Mouse (Mus musculus): ENCODE results near the gene Ttc14. TPM values are rescaled to one million over a fixed set of nuclear protein-coding genes. Genes with fewer than 3 reads are reported as not detected.

The Ttc14 gene
- 13.6 and 17.9 TPM in 2 replicates for polyA plus RNA-seq (2012; ENCODE audit: insufficient read depth, insufficient read length, missing spikeins)

DNA sequence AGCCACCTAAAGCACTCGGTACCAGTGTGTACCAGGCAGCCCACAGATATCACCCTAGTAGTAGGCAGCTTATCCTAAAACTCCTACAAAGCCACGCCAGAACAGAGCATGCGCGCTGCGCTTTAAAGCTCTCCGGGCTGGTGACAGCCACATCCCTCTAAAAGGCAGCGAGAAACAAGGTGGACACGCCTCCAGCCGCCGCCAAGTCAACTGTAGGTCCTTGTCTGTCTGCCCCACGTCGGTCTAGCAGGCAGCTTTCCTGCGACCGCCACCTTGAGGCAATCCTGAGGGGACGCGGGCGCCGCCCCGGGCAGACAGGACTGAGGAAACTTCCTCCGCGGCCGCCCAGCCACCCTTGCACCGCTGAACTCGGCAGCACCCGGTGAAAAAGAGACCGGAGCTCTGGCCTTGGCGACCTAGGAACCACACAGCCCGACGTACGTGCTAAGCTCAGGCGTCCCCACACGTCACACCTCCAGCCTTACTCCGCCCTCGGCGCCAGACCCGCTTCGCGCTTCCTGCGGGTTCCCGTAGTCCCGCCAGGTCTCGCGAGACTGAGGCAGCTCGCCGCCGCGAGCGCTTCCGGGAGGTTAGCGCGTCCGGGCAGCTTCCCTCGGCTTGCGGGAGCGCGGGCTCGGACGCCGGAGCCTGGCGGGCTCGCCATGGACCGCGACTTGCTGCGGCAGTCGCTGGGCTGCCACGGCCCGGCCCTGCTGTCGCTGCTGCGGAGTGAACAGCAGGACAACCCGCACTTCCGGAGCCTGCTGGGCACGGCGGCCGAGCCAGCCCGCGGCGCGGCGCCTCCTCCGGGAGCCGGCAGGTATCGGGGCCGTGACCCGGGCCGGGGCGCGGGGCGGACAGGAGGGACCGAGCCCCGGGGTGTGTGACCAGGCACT, at the start of gene Ttc14:
Ttc14 (plus strand) TSS at position 216 of the 896 bp plus-strand sequence.
- peak within 1 kb of the TSS; percentile 93 for H3K27ac ChIP-seq (replicated peaks; ENCODE audit: low read depth, low read length)
- H3K4me1 ChIP-seq (ENCODE audit: control insufficient read depth, insufficient read depth, insufficient read length, low read length) = peaks cover 3% of the 10 kb centered on the region; the same call in 1 of the 2 replicates
- peak within 1 kb of the TSS; percentile 82 for H3K4me3 ChIP-seq (ENCODE audit: insufficient read depth, low read depth, low read length)

DNA sequence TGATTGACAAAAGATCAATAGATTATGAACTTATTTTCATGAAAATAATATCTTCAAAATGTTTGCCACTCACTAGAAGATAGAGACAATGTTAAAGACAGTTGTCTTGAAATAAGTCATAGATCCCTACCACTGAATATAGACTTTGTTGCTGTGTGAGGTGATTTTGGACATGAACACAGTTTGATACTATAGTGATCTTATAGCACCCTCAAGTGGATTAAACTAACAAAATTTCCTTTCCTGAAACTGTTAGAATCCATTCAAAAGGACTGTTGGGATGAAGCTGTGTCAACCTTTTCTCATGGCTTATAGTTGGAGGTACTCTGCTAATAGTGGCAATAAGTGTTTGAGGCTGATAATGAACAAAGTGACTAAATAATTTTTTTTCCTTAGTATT, 8.7 kb upstream of the Ttc14 start:
- Histone ChIP-seq H3K27ac (replicated peaks; ENCODE audit: low read depth, low read length) (no peak overlapping the region), H3K4me3 (ENCODE audit: insufficient read depth, low read depth, low read length) (no peak overlapping the region)

DNA sequence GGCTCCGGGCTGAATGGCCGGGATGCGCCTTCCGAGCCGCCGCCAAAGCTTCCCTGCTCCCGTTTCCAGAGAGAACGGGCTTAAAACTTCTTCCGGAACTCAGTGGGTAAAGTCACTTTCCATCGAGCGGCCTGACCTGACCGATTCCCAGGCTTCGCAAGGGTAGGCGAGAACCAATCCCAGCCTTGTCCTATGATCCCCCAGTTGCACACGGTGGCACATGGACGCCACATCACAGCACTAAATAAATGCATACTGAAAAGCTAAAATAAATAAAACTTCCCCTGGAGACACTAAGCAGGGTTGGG, 835 bp downstream of the Ttc14 start:
- H3K27ac ChIP-seq (replicated peaks; ENCODE audit: low read depth, low read length) = peak overlapping the region; percentile 79
- peaks cover 3% of the 10 kb centered on the region; the same call in 1 of the 2 replicates for H3K4me1 ChIP-seq (ENCODE audit: control insufficient read depth, insufficient read depth, insufficient read length, low read length)
- H3K4me3 ChIP-seq (ENCODE audit: insufficient read depth, low read depth, low read length) = peak overlapping the region; percentile 82

More for the DNA sequence above, 8.7 kb upstream of the Ttc14 start:
- no peaks in the 10 kb centered on the region for H3K4me1 ChIP-seq (ENCODE audit: control insufficient read depth, insufficient read depth, insufficient read length, low read length)

DNA sequence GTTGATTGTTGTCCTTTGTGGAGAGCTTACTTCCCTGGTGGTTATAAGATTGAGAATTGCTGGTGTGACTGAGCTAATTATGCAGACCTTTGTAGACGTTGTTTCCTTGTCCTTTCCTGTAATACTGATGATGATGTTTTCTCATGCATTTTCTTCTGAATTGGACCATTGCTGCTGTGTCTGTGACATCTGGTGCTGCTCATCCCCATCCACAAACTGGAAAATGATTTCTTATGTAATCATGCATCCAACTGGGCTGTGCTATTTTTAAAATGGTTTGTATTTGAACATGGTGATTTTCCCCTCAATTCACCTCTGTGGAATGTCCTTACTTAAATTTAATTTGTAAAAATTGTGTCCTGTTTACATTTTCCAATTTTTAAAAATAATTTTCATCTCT, 7.5 kb downstream of the Ttc14 start:
- Histone ChIP-seq H3K4me1 (ENCODE audit: control insufficient read depth, insufficient read depth, insufficient read length, low read length) (no peaks in the 10 kb centered on the region), H3K4me3 (ENCODE audit: insufficient read depth, low read depth, low read length) (no peak overlapping the region), H3K27ac (replicated peaks; ENCODE audit: low read depth, low read length) (no peak overlapping the region)

DNA sequence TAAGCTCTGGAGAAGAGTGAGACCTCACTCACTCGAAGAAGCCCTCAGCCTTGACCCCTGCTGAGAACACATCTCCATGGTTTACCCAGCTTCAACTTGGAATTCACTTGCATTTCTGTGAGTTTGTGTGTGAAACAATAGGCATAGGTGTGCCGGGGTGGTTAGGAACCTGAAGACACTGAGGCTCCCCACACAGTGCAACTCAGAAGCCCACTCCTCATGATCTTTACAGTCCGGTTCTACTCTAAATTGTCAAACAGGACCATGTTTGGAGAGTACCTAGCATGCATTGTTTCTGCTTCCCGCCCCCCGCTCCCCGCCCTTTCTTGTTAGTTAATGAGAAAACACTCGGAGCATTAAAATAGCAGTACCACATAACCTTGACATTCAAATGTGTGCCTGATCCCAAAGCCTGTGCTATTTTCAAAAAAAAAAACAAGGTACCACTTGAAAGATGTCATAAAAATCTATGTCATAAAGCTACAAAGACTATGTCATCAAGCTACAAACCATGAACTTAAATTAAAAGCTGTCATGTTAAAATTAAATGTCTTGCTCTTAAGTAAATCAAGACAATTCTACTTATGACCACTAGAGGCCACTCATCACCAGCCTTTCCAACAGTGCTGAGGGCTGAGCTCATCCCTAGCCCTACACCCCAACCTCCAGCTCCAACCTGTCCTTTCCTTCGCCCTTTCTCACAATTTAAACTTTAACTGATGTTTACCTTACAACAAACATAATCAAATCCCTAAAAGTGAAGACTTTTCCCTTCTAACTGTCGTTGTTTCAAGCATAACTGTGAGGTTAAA, 24.7 kb downstream of the Ttc14 start:
- Histone ChIP-seq H3K4me3 (ENCODE audit: insufficient read depth, low read depth, low read length) (no peak overlapping the region), H3K4me1 (ENCODE audit: control insufficient read depth, insufficient read depth, insufficient read length, low read length) (no peaks in the 10 kb centered on the region), H3K27ac (replicated peaks; ENCODE audit: low read depth, low read length) (no peak overlapping the region)

DNA sequence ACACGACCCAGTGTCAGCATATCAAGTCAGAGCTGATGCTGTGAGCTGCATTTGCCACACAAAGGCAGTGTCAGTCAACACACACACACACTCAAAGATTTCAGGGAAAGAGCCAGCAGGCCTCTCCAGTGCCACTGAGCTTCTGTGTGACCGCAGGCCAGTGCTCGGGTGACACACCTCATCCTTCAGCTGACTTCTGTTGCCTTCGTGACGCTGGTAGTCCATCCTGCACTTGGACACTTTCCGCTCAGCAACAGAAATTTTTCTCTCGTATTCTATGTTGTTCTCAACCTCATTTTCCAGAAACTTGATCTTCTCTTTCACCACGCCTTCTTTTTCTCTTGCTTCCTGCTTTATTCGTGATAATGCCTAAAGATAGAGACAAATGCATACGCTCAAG, 32.7 kb downstream of the Ttc14 start:
- Histone ChIP-seq H3K4me1 (ENCODE audit: control insufficient read depth, insufficient read depth, insufficient read length, low read length) (no peaks in the 10 kb centered on the region), H3K4me3 (ENCODE audit: insufficient read depth, low read depth, low read length) (no peak overlapping the region), H3K27ac (replicated peaks; ENCODE audit: low read depth, low read length) (no peak overlapping the region)

DNA sequence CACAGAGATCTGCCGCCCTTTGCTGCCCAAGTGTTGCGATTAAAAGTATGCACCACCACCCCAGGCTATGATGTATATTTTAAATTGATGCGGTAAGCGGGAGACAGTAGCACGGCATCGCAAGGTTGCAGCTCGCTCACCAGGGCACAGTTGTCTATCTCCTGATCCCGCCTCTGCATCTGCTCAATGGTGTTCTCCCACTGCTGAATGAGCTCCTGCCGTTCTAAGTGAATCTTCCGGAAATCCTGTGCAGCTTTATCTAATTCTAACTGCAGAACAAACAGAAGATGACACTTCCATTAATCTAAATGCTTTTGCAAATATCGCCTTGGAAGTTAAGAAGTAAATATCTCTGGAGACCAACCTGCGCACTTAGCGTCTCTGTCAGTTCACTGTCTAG, 36.9 kb downstream of the Ttc14 start:
- no peaks in the 10 kb centered on the region for H3K4me1 ChIP-seq (ENCODE audit: control insufficient read depth, insufficient read depth, insufficient read length, low read length)
- no peak overlapping the region for H3K4me3 ChIP-seq (ENCODE audit: insufficient read depth, low read depth, low read length)
- no peak overlapping the region for H3K27ac ChIP-seq (replicated peaks; ENCODE audit: low read depth, low read length)

DNA sequence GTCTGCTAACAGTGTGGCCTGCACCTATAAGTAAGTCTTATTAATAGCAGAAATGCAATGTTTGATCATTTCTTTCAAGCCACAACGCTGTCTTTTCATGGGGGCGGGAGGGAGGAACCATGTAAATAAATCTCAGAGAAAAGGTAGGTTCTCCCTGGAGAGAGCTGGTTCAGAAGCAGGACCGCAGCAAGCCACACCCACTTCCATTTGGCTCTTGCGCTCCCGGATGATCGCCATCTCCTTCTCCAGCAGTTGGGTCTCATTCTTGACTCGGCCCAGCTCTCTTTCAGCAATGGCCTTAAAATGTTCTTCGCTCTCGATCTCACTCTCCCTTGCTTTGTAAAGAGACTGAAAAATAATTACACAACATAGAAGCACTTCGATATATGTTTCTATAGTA, 39.2 kb downstream of the Ttc14 start:
- H3K4me1 ChIP-seq (ENCODE audit: control insufficient read depth, insufficient read depth, insufficient read length, low read length) = peaks cover 3% of the 10 kb centered on the region; the same call in 1 of the 2 replicates
- peak overlapping the region; percentile 23 for H3K4me3 ChIP-seq (ENCODE audit: insufficient read depth, low read depth, low read length)
- no peak overlapping the region for H3K27ac ChIP-seq (replicated peaks; ENCODE audit: low read depth, low read length)

DNA sequence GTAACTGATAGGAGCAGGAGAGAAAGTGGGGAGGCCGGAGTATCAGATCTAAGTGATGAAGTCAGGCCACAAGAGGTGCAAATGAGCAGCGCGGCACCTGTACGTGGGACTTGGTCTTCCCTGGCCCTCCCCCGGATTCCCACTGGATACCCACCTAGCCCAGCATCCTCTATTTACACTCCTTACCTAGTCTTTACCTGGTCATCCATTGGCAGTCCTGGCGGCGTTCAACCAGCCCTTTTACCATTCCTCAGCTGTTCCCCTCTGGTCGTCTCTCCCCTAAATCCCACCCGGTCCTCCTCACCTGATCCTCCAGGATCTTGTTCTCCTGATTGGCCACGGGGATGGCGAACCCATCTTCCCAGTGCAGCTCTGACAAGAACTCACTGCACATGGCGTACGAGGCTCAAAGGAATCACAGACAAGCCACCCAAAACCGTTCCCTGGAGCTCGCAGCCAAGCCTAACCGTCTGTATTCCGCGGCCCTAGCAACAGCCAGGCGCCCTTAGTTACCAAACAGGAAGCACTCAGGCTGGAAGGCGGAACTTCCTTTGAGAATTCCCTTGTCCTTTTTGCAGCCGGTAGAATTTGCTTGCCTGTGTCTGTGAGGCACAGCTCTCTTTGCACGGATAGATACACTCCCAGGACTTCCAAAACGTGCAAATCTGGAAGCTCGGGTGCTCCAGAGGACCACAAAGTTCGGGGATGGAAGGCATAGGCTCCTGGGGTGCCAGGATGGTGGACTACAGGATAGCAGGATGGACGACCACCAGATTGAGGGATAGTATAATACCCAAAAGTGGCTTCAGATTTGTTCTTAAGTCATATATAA, 44.4 kb downstream of the Ttc14 start, which contains the start of gene Ccdc39:
Ccdc39 (minus strand) TSS at position 510 of the 832 bp plus-strand sequence.
- peak within 1 kb of the TSS; percentile 61 for H3K4me3 ChIP-seq (ENCODE audit: insufficient read depth, low read depth, low read length)
- no peak within 1 kb of the TSS for H3K27ac ChIP-seq (replicated peaks; ENCODE audit: low read depth, low read length)

DNA sequence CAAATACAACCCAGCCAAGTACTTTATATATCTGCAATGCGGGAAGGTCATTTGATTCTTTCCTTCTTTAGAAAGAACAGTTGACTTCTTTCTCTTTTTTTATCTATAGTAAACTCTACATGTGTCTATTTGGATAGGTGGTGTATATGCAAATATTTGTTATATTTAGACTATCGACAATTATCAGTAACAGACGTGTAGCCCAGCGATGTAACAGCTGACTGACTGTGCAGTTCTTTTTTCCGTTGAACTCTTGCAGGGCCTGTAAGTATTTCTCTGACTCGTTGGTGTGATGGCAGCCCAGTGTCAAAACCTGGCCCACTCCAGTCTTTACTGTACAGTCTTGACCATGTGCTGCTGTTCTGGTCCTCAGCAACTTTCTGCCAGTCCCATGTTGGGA, 47.0 kb downstream of the Ttc14 start:
- peaks cover 5% of the 10 kb centered on the region; the same call in 1 of the 2 replicates for H3K4me1 ChIP-seq (ENCODE audit: control insufficient read depth, insufficient read depth, insufficient read length, low read length)
- no peak overlapping the region for H3K4me3 ChIP-seq (ENCODE audit: insufficient read depth, low read depth, low read length)
- H3K27ac ChIP-seq (replicated peaks; ENCODE audit: low read depth, low read length) = no peak overlapping the region

More for the DNA sequence above, 44.4 kb downstream of the Ttc14 start, which contains the start of gene Ccdc39:
- peaks cover 5% of the 10 kb centered on the region; the same call in 1 of the 2 replicates for H3K4me1 ChIP-seq (ENCODE audit: control insufficient read depth, insufficient read depth, insufficient read length, low read length)

DNA sequence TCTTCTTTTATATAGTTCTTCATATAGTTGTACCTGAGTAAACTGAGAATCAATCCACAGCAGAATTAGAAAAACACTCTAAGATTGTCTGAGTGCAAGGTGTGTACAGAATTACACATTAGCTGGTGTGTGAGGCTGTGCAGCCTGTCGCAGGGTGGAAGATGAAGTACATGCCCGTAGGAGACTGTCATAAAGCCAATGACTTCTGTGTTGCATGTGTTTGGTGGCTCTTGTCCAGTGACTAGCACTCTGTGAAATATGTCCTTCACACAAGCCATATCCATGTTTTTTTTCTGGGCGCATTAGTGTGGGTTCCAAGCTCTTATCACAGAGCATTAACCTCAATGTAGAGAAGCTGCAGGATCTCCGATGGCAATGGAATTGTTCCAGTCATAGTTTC, 51.2 kb downstream of the Ttc14 start:
- H3K27ac ChIP-seq (replicated peaks; ENCODE audit: low read depth, low read length) = no peak overlapping the region
- no peaks in the 10 kb centered on the region for H3K4me1 ChIP-seq (ENCODE audit: control insufficient read depth, insufficient read depth, insufficient read length, low read length)
- no peak overlapping the region for H3K4me3 ChIP-seq (ENCODE audit: insufficient read depth, low read depth, low read length)

DNA sequence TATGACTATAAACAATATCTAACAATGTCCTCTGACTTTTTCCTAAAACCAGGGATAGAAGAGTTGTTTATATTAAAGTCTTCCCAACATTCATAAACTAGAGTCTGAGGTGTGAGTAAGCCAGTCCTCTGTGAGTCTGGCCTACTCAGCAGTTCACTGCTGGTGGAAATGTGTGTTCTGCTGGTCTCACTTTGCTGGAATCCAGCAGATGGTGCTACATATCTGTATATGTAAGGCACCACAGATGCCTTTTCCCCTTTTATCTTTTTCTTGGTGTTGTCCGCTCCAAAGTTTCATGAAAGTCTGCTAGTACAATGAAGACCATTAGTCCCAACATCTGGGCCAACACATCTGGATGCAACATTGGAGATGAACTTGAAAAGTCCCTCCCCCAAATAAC, 53.4 kb downstream of the Ttc14 start:
- Histone ChIP-seq H3K4me3 (ENCODE audit: insufficient read depth, low read depth, low read length) (no peak overlapping the region), H3K27ac (replicated peaks; ENCODE audit: low read depth, low read length) (no peak overlapping the region), H3K4me1 (ENCODE audit: control insufficient read depth, insufficient read depth, insufficient read length, low read length) (no peaks in the 10 kb centered on the region)

DNA sequence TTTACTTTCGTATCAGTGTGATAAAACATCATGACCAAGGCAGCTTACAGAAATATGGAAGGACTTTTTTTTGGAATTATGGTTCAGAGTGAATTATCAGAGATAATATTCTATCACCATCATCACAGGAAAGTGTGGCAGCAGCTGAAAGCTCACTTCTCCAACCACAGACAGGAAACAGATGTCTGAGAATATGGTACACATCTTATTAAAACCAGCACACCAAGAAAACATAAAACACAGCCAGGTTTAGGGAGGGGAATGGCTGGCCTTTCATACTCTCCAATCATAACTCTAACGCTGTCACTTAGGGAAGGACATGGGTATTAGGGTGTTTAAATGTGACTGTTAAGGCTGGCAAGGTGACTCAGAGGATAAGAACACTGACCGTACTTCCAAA, 59.3 kb downstream of the Ttc14 start:
- no peaks in the 10 kb centered on the region for H3K4me1 ChIP-seq (ENCODE audit: control insufficient read depth, insufficient read depth, insufficient read length, low read length)
- H3K27ac ChIP-seq (replicated peaks; ENCODE audit: low read depth, low read length) = no peak overlapping the region

DNA sequence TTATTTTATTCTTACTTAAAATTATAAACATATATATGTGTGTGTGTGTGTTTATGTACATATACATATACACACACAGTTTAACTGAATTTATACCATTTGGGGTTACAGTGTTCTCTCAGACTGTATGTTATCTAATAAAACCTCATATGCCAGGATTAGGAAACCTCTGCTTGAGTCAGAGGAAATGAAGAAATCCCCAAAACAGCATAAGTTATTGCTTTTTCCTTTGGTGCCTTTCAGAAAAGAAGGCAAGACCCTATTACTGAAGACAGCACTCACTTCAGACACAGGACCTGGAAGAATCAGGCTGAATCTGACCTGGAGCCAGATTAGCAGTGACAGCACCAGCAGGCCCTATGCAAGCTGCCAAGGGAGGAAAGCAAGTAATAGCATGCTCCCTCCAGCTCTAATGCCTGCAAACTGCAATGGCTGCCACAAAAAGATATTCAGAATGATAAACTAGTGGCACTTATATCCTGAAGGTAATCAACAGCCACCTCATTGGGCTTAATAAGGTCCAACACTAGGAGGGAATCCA, 64.4 kb downstream of the Ttc14 start:
- Histone ChIP-seq H3K4me1 (ENCODE audit: control insufficient read depth, insufficient read depth, insufficient read length, low read length) (no peaks in the 10 kb centered on the region), H3K4me3 (ENCODE audit: insufficient read depth, low read depth, low read length) (no peak overlapping the region), H3K27ac (replicated peaks; ENCODE audit: low read depth, low read length) (no peak overlapping the region)

More for the DNA sequence above, 59.3 kb downstream of the Ttc14 start:
- no peak overlapping the region for H3K4me3 ChIP-seq (ENCODE audit: insufficient read depth, low read depth, low read length)
